Mouse (Mus musculus) megakaryocyte, embryonic 14.5 days (primary cell): Measurements from ENCODE around the gene Ptpre.

ENCODE experiments used
- FLI1 ChIP-seq: IDR thresholded peaks from 2 replicates; pipeline ENCODE4 v1.6.1; 2012; ENCODE audit warnings: low read length, inconsistent platforms, mixed read lengths
- GATA1 ChIP-seq: IDR thresholded peaks from 3 replicates; pipeline ENCODE4 v1.6.1; 2012; ENCODE audit warnings: mixed read lengths, low read length, inconsistent platforms, borderline replicate concordance

DNA sequence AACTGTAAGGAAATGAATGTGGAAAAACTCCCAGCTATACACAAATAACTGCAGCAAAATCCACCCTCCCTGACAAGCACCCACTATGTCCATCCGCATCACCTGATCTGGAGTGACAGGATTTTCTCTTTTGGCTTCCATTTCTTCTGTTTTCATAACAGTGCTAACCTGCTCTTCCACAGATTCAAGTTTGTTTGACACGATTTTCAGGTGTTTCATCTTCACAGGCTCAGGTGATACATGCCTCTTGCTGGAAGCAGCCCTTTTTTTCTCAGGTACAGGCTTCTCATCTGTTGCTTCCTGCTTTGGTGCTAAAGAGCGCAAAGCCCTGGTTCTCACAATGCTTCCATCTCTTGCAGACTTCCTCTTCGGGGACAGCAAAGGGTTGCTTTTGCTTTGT, 156.8 kb downstream of the Ptpre start:
- TF ChIP-seq GATA1 (no peak), FLI1 (no peak)
